Mouse (Mus musculus): ENCODE measurements around the gene Ak5.

DNA sequence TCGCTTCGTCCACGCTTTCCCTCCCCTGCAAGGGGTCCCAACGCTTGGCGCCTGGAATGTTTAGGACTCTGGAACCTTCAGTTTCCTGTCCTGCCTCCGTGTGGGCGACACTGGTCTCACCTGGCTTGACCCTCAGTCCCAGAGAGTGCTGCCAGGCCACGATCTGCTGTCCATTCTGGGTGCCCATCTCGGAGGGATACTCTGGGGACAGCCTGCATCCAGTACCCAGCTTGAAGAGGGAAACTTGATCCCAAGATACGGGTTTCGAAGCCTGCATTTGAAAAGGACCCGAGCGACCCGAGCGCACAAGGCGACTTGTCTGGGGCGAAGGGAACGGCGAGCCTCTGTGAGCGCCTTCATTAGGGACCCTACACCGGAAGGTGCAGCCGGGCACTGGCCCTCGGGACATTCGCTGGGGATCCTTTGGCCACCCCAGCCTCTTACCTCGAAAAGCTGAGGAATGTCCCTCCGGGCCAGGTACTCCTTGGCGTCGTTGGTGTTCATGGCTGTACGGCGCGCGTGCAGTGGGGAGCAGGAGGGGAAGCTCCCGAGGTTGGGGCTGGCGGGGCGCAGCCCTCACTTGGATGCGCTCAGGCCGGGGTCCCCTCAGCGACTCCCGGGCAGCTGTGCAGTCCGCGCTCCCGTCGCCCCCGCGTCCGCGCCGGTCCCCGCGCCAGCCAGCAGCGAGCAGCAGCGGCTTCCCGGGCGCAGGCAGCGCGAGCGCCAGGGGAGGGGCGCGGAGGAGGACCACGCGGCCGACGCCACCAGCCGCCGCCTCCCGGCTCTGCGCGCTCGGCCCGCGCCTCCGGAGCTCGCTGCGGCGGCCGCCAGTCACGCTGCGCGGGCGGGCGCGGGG, 576 bp downstream of the Ak5 start:
- TF ChIP-seq POLR2A (IDR thresholded peaks at IDR 0.05; ENCODE audit: control insufficient read depth, low read depth, low read length) = no peak
- no peak for TF ChIP-seq CTCF (IDR thresholded peaks at IDR 0.05; ENCODE audit: control insufficient read depth, insufficient read depth, insufficient replicate concordance, low read depth, low read length)

All from testis, adult 2 months (tissue).